Mouse (Mus musculus): ENCODE measurements around the gene Btbd35f19. TPM values are rescaled to one million over a fixed set of nuclear protein-coding genes. Genes with fewer than 3 reads are reported as not detected.
"Not testable (repeated sequence)": the region's sequence is repeated elsewhere in the genome, so short reads cannot be mapped to it uniquely, and the experiment has no call there.

Btbd35f19 gene
- not detected in 2 replicates for polyA plus RNA-seq (2015; fragmentation: Nextera tagmentation; extraction: Ambion mirVana)

DNA sequence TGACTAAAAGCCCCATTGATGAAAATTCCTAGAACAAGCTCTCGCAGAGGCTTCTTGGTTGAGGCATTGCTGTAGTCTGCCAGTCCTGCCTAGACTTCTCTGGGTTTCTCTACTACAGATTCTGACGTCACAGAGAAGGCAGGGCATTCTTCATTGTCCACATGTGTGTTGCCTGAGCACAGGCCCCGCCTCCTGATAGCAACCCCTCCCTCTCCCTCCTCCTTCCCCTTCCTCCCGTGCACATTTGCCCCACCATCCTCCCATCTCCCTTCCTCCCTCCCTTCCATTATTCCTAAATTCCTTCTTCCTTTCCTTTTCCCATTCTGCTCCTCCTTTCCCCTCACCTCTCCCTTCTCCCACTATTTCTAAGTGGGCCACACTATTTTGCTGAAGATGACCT, at the start of gene Btbd35f19:
Gene Btbd35f19 (minus strand): TSS at position 101 of the 400 bp plus-strand sequence.
- not testable (repeated sequence) for H3K9me3 ChIP-seq; H3K36me3 ChIP-seq; H3K9ac ChIP-seq; H3K4me1 ChIP-seq (replicated peaks); H3K4me2 ChIP-seq (replicated peaks); H3K27ac ChIP-seq; ATAC-seq; H3K27me3 ChIP-seq (replicated peaks); H3K4me3 ChIP-seq (replicated peaks)
- WGBS: no CpG with 5 or more reads among the region's 4 CpGs

DNA sequence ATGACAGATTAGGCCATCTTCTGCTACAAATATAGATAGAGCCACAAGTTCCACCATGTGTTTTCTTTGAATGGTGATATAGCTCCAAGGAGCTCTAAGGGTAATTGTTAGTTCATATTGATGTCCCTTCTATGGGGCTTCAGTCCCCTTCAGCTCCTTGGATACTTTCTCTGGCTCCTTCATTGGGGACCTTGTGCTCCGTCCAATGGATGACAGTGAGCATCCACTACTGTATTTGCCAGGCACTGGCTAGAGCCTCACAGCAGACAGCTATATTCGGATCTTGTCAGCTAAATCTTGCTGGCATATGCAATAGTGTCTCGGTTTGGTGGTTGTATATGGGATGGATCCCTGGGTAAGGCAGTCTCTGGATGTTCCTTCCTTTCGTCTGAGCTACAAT, 41.8 kb downstream of the Btbd35f19 start:
- not testable (repeated sequence) for H3K9me3 ChIP-seq; H3K4me2 ChIP-seq (replicated peaks); H3K4me3 ChIP-seq (replicated peaks); H3K9ac ChIP-seq; H3K4me1 ChIP-seq (replicated peaks); H3K27ac ChIP-seq; ATAC-seq; H3K27me3 ChIP-seq (replicated peaks); H3K36me3 ChIP-seq
- WGBS: 67% methylated on average over 3 of the region's 4 CpGs

DNA sequence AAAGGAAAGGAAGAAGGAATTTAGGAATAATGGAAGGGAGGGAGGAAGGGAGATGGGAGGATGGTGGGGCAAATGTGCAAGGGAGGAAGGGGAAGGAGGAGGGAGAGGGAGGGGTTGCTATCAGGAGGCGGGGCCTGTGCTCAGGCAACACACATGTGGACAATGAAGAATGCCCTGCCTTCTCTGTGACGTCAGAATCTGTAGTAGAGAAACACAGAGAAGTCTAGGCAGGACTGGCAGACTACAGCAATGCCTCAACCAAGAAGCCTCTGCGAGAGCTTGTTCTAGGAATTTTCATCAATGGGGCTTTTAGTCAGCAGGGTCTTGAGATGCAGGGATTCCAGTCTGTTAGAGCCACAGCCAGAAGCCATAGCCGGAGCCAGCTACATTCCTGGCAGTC, 47.6 kb downstream of the Btbd35f19 start, which contains the start of gene Btbd35f26:
Gene Btbd35f26 (plus strand): TSS at position 301 of the 400 bp plus-strand sequence.
- H3K27me3 ChIP-seq (replicated peaks); H3K9me3 ChIP-seq; H3K36me3 ChIP-seq; H3K27ac ChIP-seq; H3K9ac ChIP-seq; H3K4me3 ChIP-seq (replicated peaks); H3K4me2 ChIP-seq (replicated peaks); H3K4me1 ChIP-seq (replicated peaks); ATAC-seq: not testable (repeated sequence)
- no CpG with 5 or more reads among the region's 4 CpGs for WGBS

Other genes starting within 250 kb of the Btbd35f19 start
- gene Spin2f, start 130.0 kb downstream of the Btbd35f19 start, polyA plus RNA-seq (2015; fragmentation: Nextera tagmentation; extraction: Ambion mirVana): not detected in 2 replicates
- not detected in 2 replicates for gene Btbd35f26, start 47.5 kb downstream of the Btbd35f19 start, polyA plus RNA-seq (2015; fragmentation: Nextera tagmentation; extraction: Ambion mirVana)
- gene Gm21883, start 190.4 kb upstream of the Btbd35f19 start, polyA plus RNA-seq (2015; fragmentation: Nextera tagmentation; extraction: Ambion mirVana): not detected in 2 replicates
- gene Spin2e, start 235.0 kb upstream of the Btbd35f19 start, polyA plus RNA-seq (2015; fragmentation: Nextera tagmentation; extraction: Ambion mirVana): not detected in 2 replicates

Measured in intestine, embryonic 15.5 days (tissue).